Mouse (Mus musculus): ENCODE data around the gene Slc45a1. TPM values are rescaled to one million over a fixed set of nuclear protein-coding genes. Genes with fewer than 3 reads are reported as not detected.

Gene Slc45a1
- total RNA-seq (2021): 0.46 and 0.67 TPM in 2 replicates
- long read RNA-seq: 0 reads

DNA sequence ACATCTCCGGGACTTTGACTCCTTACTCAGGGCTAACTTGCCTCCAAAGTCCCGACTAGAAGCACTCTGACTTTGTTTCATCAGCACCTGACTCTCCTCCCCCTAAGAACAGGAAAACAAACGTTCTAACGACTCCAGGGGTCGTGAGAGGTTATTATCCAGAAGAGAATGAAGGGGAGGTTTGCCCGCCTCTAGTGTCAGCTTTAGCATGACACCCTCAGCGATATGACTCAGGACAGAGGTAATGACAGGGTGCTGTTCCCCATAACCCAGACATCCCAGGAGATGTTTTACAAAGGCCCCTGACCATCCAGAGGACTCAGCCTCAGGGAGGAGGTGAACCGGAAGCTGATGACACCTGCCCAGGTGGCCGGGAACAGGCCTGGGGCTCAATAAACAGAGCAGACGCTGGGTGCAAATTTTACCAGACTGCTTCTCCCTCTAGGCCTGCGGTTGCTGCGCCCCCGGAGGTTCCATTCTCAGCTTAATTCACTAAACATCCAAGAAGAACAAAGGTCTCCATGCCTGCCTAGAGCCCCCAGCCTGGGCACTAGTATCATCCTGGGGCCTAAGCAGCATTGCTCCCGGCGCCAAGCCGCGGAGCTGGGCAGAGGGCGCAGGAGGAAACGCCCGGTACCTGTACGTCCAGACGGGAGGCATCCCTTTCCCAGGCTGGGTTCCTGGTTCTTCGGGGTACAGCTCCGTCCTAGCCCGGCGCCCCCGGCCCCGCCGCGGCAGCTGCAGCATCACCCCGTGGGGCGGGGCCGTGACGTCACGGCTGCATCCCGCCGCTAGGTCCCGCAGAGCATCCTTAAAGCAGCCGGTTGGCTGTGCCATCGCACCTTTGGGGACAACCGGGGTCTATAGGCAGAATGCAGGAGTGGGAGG lies at the start of gene Slc45a1:
TSS of gene Slc45a1 (minus strand) at position 785 of the 888 bp plus-strand sequence.
- DNase-seq: no peak

DNA sequence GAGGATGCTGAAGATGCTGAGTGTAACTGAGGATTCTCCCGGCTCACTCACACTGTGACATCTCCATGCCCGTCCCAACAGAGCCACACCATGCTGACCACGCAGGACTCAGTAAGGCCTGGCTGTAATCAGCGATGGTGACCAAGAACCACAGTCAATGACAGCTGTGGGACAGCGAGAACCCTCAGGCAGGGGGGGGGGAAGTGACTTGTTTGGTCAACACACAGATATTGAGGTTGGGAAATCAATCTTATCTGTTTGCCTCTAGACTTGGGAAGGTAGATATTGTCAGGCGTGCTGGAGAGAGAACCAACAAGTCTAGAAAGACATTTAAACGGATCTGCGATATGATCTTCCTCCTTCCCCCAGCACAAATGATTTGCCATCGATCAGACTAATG lies 48.9 kb upstream of the Slc45a1 start:
- DNase-seq: no peak

GRCm38 (mm10) chr4:150694434-150695108 lies 42.6 kb upstream of the Slc45a1 start:
- DNase-seq: no peak

- no peak for DNase-seq
Measured at GRCm38 (mm10) chr4:150692861-150693403, 41.0 kb upstream of the Slc45a1 start.

DNA sequence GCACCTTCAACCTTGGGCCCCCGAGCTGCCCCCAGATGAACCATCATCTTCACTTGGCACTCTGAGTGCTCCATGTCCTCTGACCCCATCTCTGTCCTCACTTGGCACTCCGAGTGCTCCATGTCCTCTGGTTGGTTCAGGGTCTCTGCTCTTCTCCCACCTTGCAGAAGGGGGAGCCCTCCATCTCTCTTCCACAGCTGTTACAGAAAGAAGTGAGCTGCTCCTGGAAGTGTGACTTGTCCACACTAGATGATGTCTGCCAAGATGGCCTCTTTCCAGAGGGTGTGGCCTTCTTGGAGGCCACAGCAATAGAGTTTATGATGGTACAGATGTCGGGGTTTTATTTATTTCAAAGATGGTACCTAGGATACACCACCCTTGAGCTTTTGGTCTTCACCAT lies 38.8 kb upstream of the Slc45a1 start:
- peak; percentile 33 for DNase-seq

DNA sequence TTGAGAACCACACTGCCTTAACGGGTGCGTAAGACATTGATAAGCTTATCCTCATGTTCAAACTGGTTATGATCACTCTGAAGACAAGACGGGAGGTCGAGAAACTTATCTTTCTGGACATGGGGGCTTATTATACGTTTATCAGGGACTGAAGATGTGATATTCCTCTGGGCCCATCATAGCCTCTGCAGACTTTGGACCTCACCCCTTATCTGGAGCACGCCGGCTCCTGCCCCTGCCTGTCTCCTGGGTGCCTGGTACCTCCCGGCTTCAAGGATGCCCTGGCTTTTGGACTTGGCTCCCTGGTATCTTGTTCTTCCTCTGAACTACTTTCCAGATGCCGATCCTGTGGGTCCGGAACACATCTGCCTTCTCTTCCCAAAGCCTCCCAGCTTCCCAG lies 37.6 kb upstream of the Slc45a1 start:
- no peak for DNase-seq

DNA sequence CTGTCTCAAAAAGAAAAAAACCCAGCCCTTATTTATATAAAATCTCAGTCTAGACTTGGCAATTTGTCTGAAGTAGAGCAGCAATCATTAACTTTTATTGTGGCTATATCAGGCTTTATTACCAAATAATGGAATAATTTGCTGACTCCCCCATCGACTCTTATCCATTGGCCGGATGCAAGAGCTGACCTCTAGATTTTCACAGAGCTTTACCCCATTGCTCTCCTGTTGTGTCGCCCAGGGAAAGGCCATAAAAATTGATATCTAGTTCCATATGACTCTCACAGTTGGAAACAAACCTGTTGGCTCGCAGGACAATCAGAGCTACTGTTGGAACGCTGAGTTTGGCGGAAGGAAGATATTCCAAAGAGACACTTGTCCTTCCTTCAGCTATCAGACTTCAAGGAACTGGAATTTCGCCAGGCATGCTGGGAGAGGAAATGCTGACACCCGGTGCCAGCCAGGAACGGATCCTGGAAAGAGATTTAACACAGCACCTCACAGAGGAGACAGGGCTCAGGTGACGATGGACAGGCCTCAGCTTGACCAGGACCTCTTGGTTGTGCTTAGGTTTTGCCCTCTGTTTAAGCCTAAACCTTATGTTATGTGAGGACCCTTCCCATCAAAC lies 35.3 kb upstream of the Slc45a1 start:
- DNase-seq: no peak

- no peak for DNase-seq
Measured at GRCm38 (mm10) chr4:150686538-150686937, 34.6 kb upstream of the Slc45a1 start.

- DNase-seq: no peak
Measured at GRCm38 (mm10) chr4:150685778-150686493, 34.0 kb upstream of the Slc45a1 start.

GRCm38 (mm10) chr4:150685043-150685777 lies 33.2 kb upstream of the Slc45a1 start:
- no peak for DNase-seq

DNA sequence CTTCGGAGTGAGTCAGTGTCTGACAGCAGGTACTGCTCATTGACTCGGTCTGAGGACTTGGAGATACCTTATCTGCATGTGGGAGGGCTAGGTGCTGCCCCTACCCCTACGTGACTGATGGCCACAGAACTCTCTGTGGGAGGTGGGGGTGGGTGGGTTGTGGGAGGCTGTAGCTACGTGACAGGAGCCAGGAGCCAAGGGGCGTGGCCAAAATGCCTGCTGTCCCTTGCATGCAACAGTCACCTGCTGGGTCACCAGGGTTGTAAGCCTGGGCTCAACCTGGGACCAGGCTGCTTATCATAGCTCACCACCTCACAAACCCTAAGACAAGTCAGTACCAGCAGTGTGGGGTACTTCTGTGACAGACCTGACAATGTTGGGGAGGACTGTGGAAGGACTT lies 28.4 kb upstream of the Slc45a1 start:
- DNase-seq: no peak

GRCm38 (mm10) chr4:150678789-150679188 lies 26.8 kb upstream of the Slc45a1 start:
- no peak for DNase-seq

GRCm38 (mm10) chr4:150677846-150678224 lies 25.9 kb upstream of the Slc45a1 start:
- no peak for DNase-seq

- no peak for DNase-seq
Measured at GRCm38 (mm10) chr4:150677126-150677845, 25.3 kb upstream of the Slc45a1 start.

- DNase-seq: no peak
Measured at GRCm38 (mm10) chr4:150676029-150676428, 24.1 kb upstream of the Slc45a1 start.

GRCm38 (mm10) chr4:150675274-150675673 lies 23.3 kb upstream of the Slc45a1 start:
- no peak for DNase-seq

GRCm38 (mm10) chr4:150665806-150666205 lies 13.8 kb upstream of the Slc45a1 start:
- no peak for DNase-seq

DNA sequence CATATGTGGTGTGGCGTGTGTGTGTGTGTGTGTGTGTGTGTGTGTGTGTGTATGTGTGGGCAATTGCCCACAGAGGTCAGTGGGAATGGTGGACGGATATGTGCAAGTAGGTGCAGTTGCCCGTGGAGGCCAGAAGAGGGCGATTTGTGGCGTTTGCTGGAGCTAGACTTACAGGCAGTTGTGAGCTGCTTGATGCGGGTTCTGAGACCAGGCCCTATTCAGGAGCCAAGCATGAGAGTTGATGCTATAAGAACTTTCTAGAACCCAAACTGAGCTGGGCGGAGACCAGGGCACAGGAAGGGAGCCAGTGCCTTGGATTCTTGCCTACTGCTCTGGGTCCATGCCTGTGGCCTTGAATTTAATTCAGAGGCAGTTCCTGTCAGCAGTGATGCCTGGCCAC lies 12.8 kb upstream of the Slc45a1 start:
- peak; percentile 17 for DNase-seq

DNA sequence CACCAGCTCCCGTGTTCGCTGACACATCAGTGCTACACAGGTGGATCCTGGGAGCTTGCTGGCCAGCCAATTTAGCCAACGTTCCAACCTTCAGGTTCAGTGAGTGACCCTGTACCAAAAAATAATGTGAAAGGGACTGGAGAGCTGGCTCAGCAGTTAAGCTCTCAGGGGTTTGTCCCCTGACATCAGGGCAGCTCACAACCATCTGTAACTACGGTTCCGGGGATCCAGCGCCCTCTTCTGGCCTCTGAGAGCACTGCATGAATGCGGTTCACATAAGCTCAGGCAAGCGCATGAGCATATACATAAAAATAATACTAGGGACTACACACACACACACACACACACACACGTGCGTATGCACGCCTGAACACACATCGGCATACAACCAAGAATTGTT lies 11.2 kb upstream of the Slc45a1 start:
- DNase-seq: peak; percentile 35

DNA sequence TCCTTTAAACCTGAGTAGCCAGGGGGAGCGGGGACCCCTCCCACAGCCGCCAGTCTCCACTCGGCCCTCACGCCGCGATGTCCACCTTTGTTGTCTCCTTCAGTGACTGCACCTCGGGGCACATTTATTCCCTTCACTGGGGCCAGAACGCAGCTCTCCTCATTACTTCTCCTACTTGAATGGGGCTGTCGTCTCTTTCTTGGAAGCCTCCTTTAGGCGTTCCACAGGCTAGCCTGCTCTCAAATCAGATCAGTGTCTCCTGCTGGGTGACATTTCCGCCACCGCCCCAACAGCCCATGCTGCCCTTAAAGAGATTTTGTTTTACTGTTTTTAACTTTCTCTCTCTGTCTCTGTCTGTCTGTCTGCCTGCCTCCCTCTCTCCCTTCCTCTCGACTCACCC lies 9.9 kb upstream of the Slc45a1 start:
- DNase-seq: no peak

Data from adrenal gland, postnatal 25 days (tissue).